Mouse (Mus musculus) olfactory bulb, adult 2 months (tissue): ENCODE data around the gene Klra10.

Experiments used
- CTCF ChIP-seq: fragments of 200-500 bp; IDR thresholded peaks from 2 replicates; pipeline ENCODE4 v1.5.1; 2012; ENCODE audit warnings: low read depth, mild to moderate bottlenecking, low read length, moderate library complexity; ENCODE audit not compliant: insufficient read depth
- POLR2A ChIP-seq: fragments of 200-500 bp; IDR thresholded peaks from 2 replicates; pipeline ENCODE4 v1.6.1; 2012; ENCODE audit warnings: mild to moderate bottlenecking, low read depth, low read length, moderate library complexity; ENCODE audit not compliant: insufficient read depth

DNA sequence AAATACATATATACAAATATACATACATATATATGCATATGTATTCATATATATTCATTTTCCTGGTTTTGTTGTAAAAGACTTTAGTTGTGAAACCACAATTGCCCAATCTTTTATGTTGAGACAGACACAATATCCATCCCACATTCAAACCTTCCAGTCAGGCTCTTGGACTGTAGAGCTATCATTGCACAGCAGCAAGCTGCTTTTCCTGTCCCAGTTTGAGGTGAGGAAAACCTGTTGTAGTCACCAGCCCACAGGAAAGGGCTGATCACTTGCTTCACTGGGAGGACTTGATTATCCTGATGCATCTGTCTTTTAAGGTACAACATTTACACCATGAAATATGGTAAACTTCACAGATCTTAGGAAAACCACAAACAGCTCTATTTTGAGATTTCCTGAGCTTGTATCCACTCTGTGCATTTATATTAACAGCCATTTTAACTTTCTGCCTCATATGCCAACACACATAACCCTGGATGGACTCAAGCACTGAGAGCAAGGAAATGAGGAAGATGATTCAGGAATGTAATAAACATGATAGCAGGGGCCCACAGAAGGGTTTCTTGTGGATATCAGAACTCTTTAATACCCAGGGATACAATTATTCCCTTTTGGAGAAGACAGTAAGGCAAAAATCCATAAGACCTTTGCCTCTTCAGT lies 6.4 kb upstream of the Klra10 start:
- TF ChIP-seq POLR2A (no peak), CTCF (no peak)
